Mouse (Mus musculus) cerebellum, adult 2 months (tissue): ENCODE results near the gene Gm36210.
A peak's percentile ranks its signal among the peaks of the same experiment; 100 is the strongest.

Experiments used
- CTCF ChIP-seq: fragments of 200-500 bp; IDR thresholded peaks from 2 replicates; pipeline ENCODE4 v1.5.1; 2011; ENCODE audit warnings: low read depth, mild to moderate bottlenecking, control low read depth, low read length, moderate library complexity, borderline replicate concordance; ENCODE audit not compliant: insufficient read depth
- POLR2A ChIP-seq: fragments of 200-500 bp; IDR thresholded peaks from 2 replicates; pipeline ENCODE4 v1.6.1; 2011; ENCODE audit warnings: low read length, control low read depth, borderline replicate concordance; ENCODE audit not compliant: insufficient read depth

GRCm38 (mm10) chr7:4922931-4923565 lies 16.7 kb upstream of the Gm36210 start:
- TF ChIP-seq CTCF (peak; percentile 38; the same call in 1 of the 2 replicates), POLR2A (no peak)
